ENCODE assay signal across 8 mouse cellular contexts in genomic region chr10:75326553-75326952, GRCm38 (mm10). TPM values are rescaled to one million over a fixed set of nuclear protein-coding genes. Genes with fewer than 3 reads are reported as not detected.
A peak's percentile ranks its signal among the peaks of the same experiment; 100 is the strongest.
DNase-seq lines count a peak whose midpoint lies in the region; ATAC-seq lines count a peak whose summit lies in the region.

No protein-coding gene starts in this region.

- DNase-seq in 416B (ENCODE audit: low read depth) = peak; percentile 99
- peak; percentile 35 for DNase-seq in Muller cell, postnatal 12 days (ENCODE audit: inconsistent ontology term)
- peak; percentile 62 to 72 for DNase-seq in heart, postnatal 10 days
- DNase-seq in lung, postnatal 14 days = peak; percentile 72
- DNase-seq in layer of hippocampus, adult 9-11 months = no peak
- no peak for DNase-seq in cerebellum, postnatal 36 days
- DNase-seq in gastrocnemius, postnatal 10 days = no peak

- intact Hi-C loops in heart, postnatal 10 days (cut with DNase I) = no loop called here

- ATAC-seq in erythroblast, adult 5-6 weeks (replicated peaks; ENCODE audit: low FRiP score, poor library complexity, severe bottlenecking) = no peak

RNA-seq across cellular contexts. Expression of gene Adora2a, which starts 9.9 kb away (rescaled TPM):
- 10 to 100 TPM; 18.7 to 18.9 TPM for total RNA-seq in heart, postnatal 10 days (2021)
- 1 to 10 TPM; 4.3 to 6.2 TPM for total RNA-seq in gastrocnemius, postnatal 10 days (2021)
- total RNA-seq in erythroblast, adult 5-6 weeks (2015; ENCODE audit: low replicate concordance) = 0.42 TPM in 1 of 2 replicates, not detected in the other
- total RNA-seq in erythroblast, adult 5-6 weeks (2017; ENCODE audit: low replicate concordance) = 0.17 TPM in 1 of 2 replicates, not detected in the other

Comparison
In these comparisons a context has a peak if more than half of its experiments do, and no peak if none do; other contexts are left out.
1. DNase-seq: peak in 416B (single experiment), Muller cell, postnatal 12 days (single experiment), heart, postnatal 10 days (2 of 2) and lung, postnatal 14 days (single experiment); none in layer of hippocampus, adult 9-11 months (single experiment), cerebellum, postnatal 36 days (0 of 2) and gastrocnemius, postnatal 10 days (single experiment).